Mouse (Mus musculus) heart, adult 8-10 months (tissue): ENCODE results near the gene Edn2. TPM values are rescaled to one million over a fixed set of nuclear protein-coding genes. Genes with fewer than 3 reads are reported as not detected.

Source experiments
- DNase-seq: peaks from one replicate; pipeline ENCODE4 v3.0.0; 2022; ENCODE audit warnings: low spot score
- total RNA-seq, 4 experiments: library from RNA; stranded (reverse); gene quantifications; 2 replicates each; pipeline ENCODE4 v1.2.4; 2022

Gene Edn2
- total RNA-seq, 4 experiments from 2014 or later = not detected

- DNase-seq = no peak
Measured at GRCm38 (mm10) chr4:120153736-120154135, 7.3 kb upstream of the Edn2 start.

- peak; percentile 31 for DNase-seq
Measured at GRCm38 (mm10) chr4:120158714-120159310, 2.2 kb upstream of the Edn2 start.

GRCm38 (mm10) chr4:120162586-120162985, 1.6 kb downstream of the Edn2 start:
- no peak for DNase-seq

- peak; percentile 20 for DNase-seq
Measured at GRCm38 (mm10) chr4:120163242-120163641, 2.2 kb downstream of the Edn2 start.

- DNase-seq = no peak
Measured at GRCm38 (mm10) chr4:120164316-120164715, 3.3 kb downstream of the Edn2 start.

- DNase-seq = no peak
Measured at GRCm38 (mm10) chr4:120167778-120168177, 6.8 kb downstream of the Edn2 start.

- DNase-seq = no peak
Measured at GRCm38 (mm10) chr4:120168346-120168745, 7.3 kb downstream of the Edn2 start.

- no peak for DNase-seq
Measured at GRCm38 (mm10) chr4:120170387-120170936, 9.5 kb downstream of the Edn2 start.

- no peak for DNase-seq
Measured at GRCm38 (mm10) chr4:120172050-120172684, 11.2 kb downstream of the Edn2 start.

- no peak for DNase-seq
Measured at GRCm38 (mm10) chr4:120179123-120179522, 18.1 kb downstream of the Edn2 start.

- no peak for DNase-seq
Measured at GRCm38 (mm10) chr4:120180535-120180934, 19.5 kb downstream of the Edn2 start.

GRCm38 (mm10) chr4:120184374-120184991, 23.5 kb downstream of the Edn2 start:
- no peak for DNase-seq

- no peak for DNase-seq
Measured at GRCm38 (mm10) chr4:120186441-120186840, 25.4 kb downstream of the Edn2 start.

GRCm38 (mm10) chr4:120186934-120187333, 25.9 kb downstream of the Edn2 start:
- no peak for DNase-seq

GRCm38 (mm10) chr4:120188204-120188603, 27.2 kb downstream of the Edn2 start:
- DNase-seq = no peak

- DNase-seq = no peak
Measured at GRCm38 (mm10) chr4:120188651-120189161, 27.7 kb downstream of the Edn2 start.

GRCm38 (mm10) chr4:120189941-120190340, 28.9 kb downstream of the Edn2 start:
- DNase-seq = no peak

- DNase-seq = no peak
Measured at GRCm38 (mm10) chr4:120191987-120192386, 31.0 kb downstream of the Edn2 start.

- peak; percentile 9 for DNase-seq
Measured at GRCm38 (mm10) chr4:120194026-120194425, 33.0 kb downstream of the Edn2 start.

- peak; percentile 18 for DNase-seq
Measured at GRCm38 (mm10) chr4:120194965-120195364, 34.0 kb downstream of the Edn2 start.

- peak; percentile 5 for DNase-seq
Measured at GRCm38 (mm10) chr4:120199184-120199885, 38.3 kb downstream of the Edn2 start.
